8 mouse cellular contexts compared by ENCODE assay signal in genomic region chr11:59786444-59787198, GRCm38 (mm10). TPM values are rescaled to one million over a fixed set of nuclear protein-coding genes. Genes with fewer than 3 reads are reported as not detected.
DNase-seq lines count a peak whose midpoint lies in the region; ATAC-seq and TF ChIP-seq lines count a peak whose summit lies in the region.

No protein-coding gene starts in this region.

- H3K4me1 ChIP-seq in kidney, embryonic 16.5 days (ENCODE audit: insufficient read depth, low read length): peaks cover 10% of the 10 kb centered on the region; the same call in 1 of the 2 replicates
- peaks cover 4% of the 10 kb centered on the region; the same call in 1 of the 2 replicates for H3K4me1 ChIP-seq in embryonic facial prominence, embryonic 14.5 days (ENCODE audit: control insufficient read depth, insufficient read depth, low read length)
- peaks cover 9% of the 10 kb centered on the region for H3K4me1 ChIP-seq in limb, embryonic 12.5 days (replicated peaks)

- peaks cover 5% of the 10 kb centered on the region; the same call in 1 of the 2 replicates for H3K36me3 ChIP-seq in kidney, embryonic 16.5 days (ENCODE audit: insufficient read depth, low read length)
- H3K36me3 ChIP-seq in embryonic facial prominence, embryonic 14.5 days (ENCODE audit: control insufficient read depth, insufficient read depth, low read length): peaks cover 7% of the 10 kb centered on the region
- peaks cover 7% of the 10 kb centered on the region for H3K36me3 ChIP-seq in limb, embryonic 12.5 days
- H3K36me3 ChIP-seq in myocyte (ENCODE audit: control insufficient read depth, insufficient read depth): no peaks in the 10 kb centered on the region

- no peak for TF ChIP-seq POLR2A in myocyte (IDR thresholded peaks at IDR 0.05; ENCODE audit: insufficient read length, low read depth)

- 39% methylated on average over 15 of the region's 15 CpGs for WGBS in kidney, embryonic 16.5 days
- WGBS in embryonic facial prominence, embryonic 14.5 days: 45% methylated on average over 15 of the region's 15 CpGs
- 53% methylated on average over 15 of the region's 15 CpGs for WGBS in limb, embryonic 12.5 days

- no peak overlapping the region for H3K27ac ChIP-seq in kidney, embryonic 16.5 days (ENCODE audit: low read length)
- no peak overlapping the region for H3K27ac ChIP-seq in embryonic facial prominence, embryonic 14.5 days (replicated peaks; ENCODE audit: low read depth, low read length)
- no peak overlapping the region for H3K27ac ChIP-seq in limb, embryonic 12.5 days

- peak; percentile 33 for ATAC-seq in kidney, embryonic 16.5 days (ENCODE audit: low FRiP score, low TSS enrichment)
- ATAC-seq in embryonic facial prominence, embryonic 14.5 days (ENCODE audit: low read depth): no peak
- ATAC-seq in limb, embryonic 12.5 days (ENCODE audit: insufficient number of reproducible peaks, insufficient read depth, low FRiP score, low TSS enrichment, low read depth): 0 out of 2 replicates have a peak, but pooled peaks have one; percentile 5

- H3K79me2 ChIP-seq in myocyte (ENCODE audit: control insufficient read depth, insufficient read depth): no peaks in the 10 kb centered on the region

- no peaks in the 10 kb centered on the region for H3K9me3 ChIP-seq in kidney, embryonic 16.5 days (ENCODE audit: low read length)
- H3K9me3 ChIP-seq in embryonic facial prominence, embryonic 14.5 days (ENCODE audit: control insufficient read depth, low read length): no peaks in the 10 kb centered on the region
- no peaks in the 10 kb centered on the region for H3K9me3 ChIP-seq in limb, embryonic 12.5 days

- H3K9ac ChIP-seq in kidney, embryonic 16.5 days (replicated peaks; ENCODE audit: low read length): peak overlapping the region; percentile 9
- H3K9ac ChIP-seq in embryonic facial prominence, embryonic 14.5 days (ENCODE audit: low read depth, low read length): peak overlapping the region; percentile 58
- peak overlapping the region; percentile 63 for H3K9ac ChIP-seq in limb, embryonic 12.5 days (replicated peaks)

- H3ac ChIP-seq in myocyte (ENCODE audit: control insufficient read depth, insufficient read length): peak overlapping the region; percentile 30

- H3K27me3 ChIP-seq in kidney, embryonic 16.5 days (ENCODE audit: insufficient read depth, low read length): no peaks in the 10 kb centered on the region
- H3K27me3 ChIP-seq in embryonic facial prominence, embryonic 14.5 days (replicated peaks; ENCODE audit: control insufficient read depth, insufficient read depth, low read length): 0 out of 2 replicates have a peak, but pooled peaks cover 3% of the 10 kb centered on the region
- H3K27me3 ChIP-seq in limb, embryonic 12.5 days: peaks cover 13% of the 10 kb centered on the region
- no peaks in the 10 kb centered on the region for H3K27me3 ChIP-seq in myocyte (ENCODE audit: control insufficient read depth, insufficient read depth, insufficient read length)

- H3K4me3 ChIP-seq in kidney, embryonic 16.5 days (ENCODE audit: low read length): peak overlapping the region; percentile 37
- peak overlapping the region; percentile 47 for H3K4me3 ChIP-seq in embryonic facial prominence, embryonic 14.5 days (ENCODE audit: low read depth, low read length)
- H3K4me3 ChIP-seq in limb, embryonic 12.5 days (replicated peaks): peak overlapping the region; percentile 52
- H3K4me3 ChIP-seq in myocyte: no peak overlapping the region

- DNase-seq in kidney, postnatal 10 days: no peak
- no peak for DNase-seq in embryonic facial prominence, embryonic 14.5 days (ENCODE audit: low spot score)
- no peak for DNase-seq in urinary bladder, postnatal 14 days (ENCODE audit: low spot score)
- DNase-seq in urinary bladder, adult 18-20 months (ENCODE audit: low spot score in 2 of 2): no peak
- no peak for DNase-seq in ovary, postnatal 36 days (ENCODE audit: low spot score)

- peak overlapping the region; percentile 57 for H3K4me2 ChIP-seq in kidney, embryonic 16.5 days (replicated peaks; ENCODE audit: low read depth, low read length)
- H3K4me2 ChIP-seq in embryonic facial prominence, embryonic 14.5 days (ENCODE audit: low read depth, low read length): peak overlapping the region; percentile 98
- H3K4me2 ChIP-seq in limb, embryonic 12.5 days: peak overlapping the region; percentile 93
- H3K4me2 ChIP-seq in myocyte (ENCODE audit: low read depth): no peak overlapping the region

TF ChIP-seq in myocyte, 11 proteins besides CTCF, POLR2A, EP300 and RAD21:
- TF ChIP-seq MAX (IDR thresholded peaks at IDR 0.05; ENCODE audit: low read depth) (no peak), MYOD1 (IDR thresholded peaks at IDR 0.05; ENCODE audit: control insufficient read depth in 1 of 3, insufficient read length in 2 of 3, low read depth in 2 of 3) (no peak), TCF12 (IDR thresholded peaks at IDR 0.05; ENCODE audit: insufficient read depth, poor library complexity, severe bottlenecking) (no peak), SRF (IDR thresholded peaks at IDR 0.05; ENCODE audit: control insufficient read depth, insufficient read length, low read depth) (no peak), USF1 (IDR thresholded peaks at IDR 0.05; ENCODE audit: low read depth) (no peak)

RNA-seq across cellular contexts. Expression of gene Pld6, which starts 0.8 kb away (rescaled TPM):
- polyA plus RNA-seq in kidney, embryonic 16.5 days (2015; fragmentation: Nextera tagmentation; extraction: Ambion mirVana): 5.8 and 6.6 TPM in 2 replicates
- polyA plus RNA-seq in embryonic facial prominence, embryonic 14.5 days (2014; fragmentation: Nextera tagmentation; extraction: Ambion mirVana): 0.96 and 1.3 TPM in 2 replicates
- polyA plus RNA-seq in limb, embryonic 12.5 days (2016; fragmentation: Nextera tagmentation; extraction: Ambion mirVana): 4.5 and 4.7 TPM in 2 replicates
- polyA plus RNA-seq in myocyte (2012; fragmentation: generic; extraction: Trizol): 0.02 TPM

RNA-seq across cellular contexts. Expression of gene Flcn, which starts 23.2 kb away (rescaled TPM):
- 37.7 and 41.5 TPM in 2 replicates for polyA plus RNA-seq in kidney, embryonic 16.5 days (2015; fragmentation: Nextera tagmentation; extraction: Ambion mirVana)
- 31.0 and 32.2 TPM in 2 replicates for polyA plus RNA-seq in embryonic facial prominence, embryonic 14.5 days (2014; fragmentation: Nextera tagmentation; extraction: Ambion mirVana)
- polyA plus RNA-seq in limb, embryonic 12.5 days (2016; fragmentation: Nextera tagmentation; extraction: Ambion mirVana): 37.4 and 37.5 TPM in 2 replicates
- 43.9 TPM for polyA plus RNA-seq in myocyte (2012; fragmentation: generic; extraction: Trizol)

RNA-seq across cellular contexts. Expression of gene Nt5m, which starts 52.6 kb away (rescaled TPM):
- 44.4 and 46.3 TPM in 2 replicates for polyA plus RNA-seq in kidney, embryonic 16.5 days (2015; fragmentation: Nextera tagmentation; extraction: Ambion mirVana)
- 34.6 and 37.5 TPM in 2 replicates for polyA plus RNA-seq in embryonic facial prominence, embryonic 14.5 days (2014; fragmentation: Nextera tagmentation; extraction: Ambion mirVana)
- 36.8 and 39.8 TPM in 2 replicates for polyA plus RNA-seq in limb, embryonic 12.5 days (2016; fragmentation: Nextera tagmentation; extraction: Ambion mirVana)
- 30.8 TPM for polyA plus RNA-seq in myocyte (2012; fragmentation: generic; extraction: Trizol)

RNA-seq across cellular contexts. Expression of gene Cops3, which starts 53.0 kb away (rescaled TPM):
- 215 and 224 TPM in 2 replicates for polyA plus RNA-seq in kidney, embryonic 16.5 days (2015; fragmentation: Nextera tagmentation; extraction: Ambion mirVana)
- polyA plus RNA-seq in embryonic facial prominence, embryonic 14.5 days (2014; fragmentation: Nextera tagmentation; extraction: Ambion mirVana): 180 and 198 TPM in 2 replicates
- 224 and 232 TPM in 2 replicates for polyA plus RNA-seq in limb, embryonic 12.5 days (2016; fragmentation: Nextera tagmentation; extraction: Ambion mirVana)
- polyA plus RNA-seq in myocyte (2012; fragmentation: generic; extraction: Trizol): 65.7 TPM

Comparison
In these comparisons a context has a peak if more than half of its experiments do, and no peak if none do; other contexts are left out.
1. H3K9ac ChIP-seq: peak in every context shown above with its lines; median percentile 63 in limb, embryonic 12.5 days; 58 in embryonic facial prominence, embryonic 14.5 days; 9 in kidney, embryonic 16.5 days.